Mouse (Mus musculus) bone marrow, adult 2 months (tissue): Measurements from ENCODE around the gene Avp. TPM values are rescaled to one million over a fixed set of nuclear protein-coding genes. Genes with fewer than 3 reads are reported as not detected.
A peak's percentile ranks its signal among the peaks of the same experiment; 100 is the strongest.

Source experiments
- H3K27ac ChIP-seq: fragments of 200-500 bp; 2 replicates; pipeline ENCODE4 v1.5.1; 2012; ENCODE audit warnings: low read depth, mild to moderate bottlenecking, control low read depth, inconsistent platforms, low read length; ENCODE audit not compliant: control insufficient read depth, poor library complexity, insufficient read depth
- H3K4me1 ChIP-seq: fragments of 200-500 bp; 2 replicates; pipeline ENCODE4 v1.6.1; 2011; ENCODE audit warnings: low read length; ENCODE audit not compliant: control insufficient read depth, insufficient read depth
- H3K4me3 ChIP-seq: fragments of 200-500 bp; replicated peaks from 2 replicates; pipeline ENCODE3; 2011; ENCODE audit warnings: mild to moderate bottlenecking, low read depth, low read length, control low read depth; ENCODE audit not compliant: control insufficient read depth
- CTCF ChIP-seq: fragments of 200-500 bp; IDR thresholded peaks from 2 replicates; pipeline ENCODE4 v1.5.1; 2011; ENCODE audit warnings: low read length, control low read depth; ENCODE audit not compliant: control insufficient read depth, insufficient read depth
- POLR2A ChIP-seq: fragments of 200-500 bp; IDR thresholded peaks from 2 replicates; pipeline ENCODE4 v1.6.1; 2011; ENCODE audit warnings: low read depth, mild to moderate bottlenecking, control low read depth, low read length, borderline replicate concordance; ENCODE audit not compliant: control insufficient read depth
- WGBS: fragments of 180-500 bp; shearing (Covaris S2); methylation state at CpG from one replicate; pipeline ENCODE4 v1.1.7; 2018; 5-methylcytosine and 5-hydroxymethylcytosine counted together
- polyA plus RNA-seq: library from polyadenylated mRNA; stranded (reverse); fragments of >200 nt; gene quantifications from 2 replicates; pipeline ENCODE4 v1.2.4, GENCODE M21; 2011; ENCODE audit warnings: low replicate concordance; ENCODE audit not compliant: missing spikeins, insufficient read depth, insufficient read length

Gene Avp
- polyA plus RNA-seq, result not detected in 2 replicates

DNA sequence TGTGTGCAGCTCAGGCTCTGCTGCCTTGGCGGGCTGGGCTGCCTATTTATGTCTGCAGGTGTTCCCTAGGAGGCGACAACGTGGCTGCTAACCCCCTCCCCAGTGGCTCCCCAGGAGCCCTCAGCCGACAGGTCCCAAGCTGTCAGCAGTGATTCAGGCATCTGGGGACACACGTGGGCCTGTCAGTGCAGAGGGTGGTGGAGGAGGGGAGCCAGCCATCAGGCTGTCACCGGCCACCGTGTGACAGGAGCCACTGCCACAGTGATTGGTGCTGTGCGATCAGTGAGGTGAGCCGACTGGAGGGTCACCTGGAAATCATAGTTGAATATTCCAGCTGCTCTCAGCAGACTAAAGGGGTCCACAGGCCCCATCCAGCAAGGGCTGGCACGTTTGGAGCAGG lies at the start of gene Avp:
Gene Avp, minus strand, starts transcription at position 3 of the 400 bp plus-strand sequence.
- WGBS, result 67% methylated on average over 10 of the region's 10 CpGs
- H3K4me1 ChIP-seq, result no peaks in the 10 kb centered on the region
- TF ChIP-seq CTCF (no peak), POLR2A (no peak)
- H3K27ac ChIP-seq, result no peak within 1 kb of the TSS
- H3K4me3 ChIP-seq, result no peak within 1 kb of the TSS

DNA sequence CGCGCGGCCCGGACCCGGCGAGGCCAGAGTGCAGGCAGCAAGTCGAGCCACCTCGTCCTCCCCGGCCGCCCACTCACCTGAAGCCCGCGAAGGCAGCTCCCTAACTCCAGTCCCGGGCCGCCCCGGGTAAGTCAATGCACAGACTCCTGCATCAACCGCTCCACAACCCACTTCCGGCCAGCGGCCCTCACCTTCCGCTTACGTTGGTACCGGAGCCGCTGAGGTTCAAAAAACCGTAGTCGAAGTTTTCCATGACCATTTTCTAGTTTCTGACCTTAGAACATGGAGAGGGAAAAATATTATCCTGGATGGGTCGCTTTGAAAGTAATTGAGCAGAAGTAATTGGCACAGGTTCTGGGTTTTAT lies 47.5 kb upstream of the Avp start, which contains the start of the genes Fastkd5 and Ubox5:
Gene Fastkd5, minus strand, starts transcription at position 189 of the 365 bp plus-strand sequence.
Gene Ubox5, minus strand, starts transcription at position 200 of the 365 bp plus-strand sequence.
- under 1% methylated on average over 25 of the region's 25 CpGs for WGBS
- Histone ChIP-seq H3K4me1 (peaks cover 2% of the 10 kb centered on the region; the same call in 1 of the 2 replicates), H3K27ac (peak within 1 kb of the TSS; percentile 84; the same call in 1 of the 2 replicates), H3K4me3 (peak within 1 kb of the TSS; percentile 93)
- TF ChIP-seq POLR2A (peak; percentile 73; the same call in 1 of the 2 replicates), CTCF (no peak)

DNA sequence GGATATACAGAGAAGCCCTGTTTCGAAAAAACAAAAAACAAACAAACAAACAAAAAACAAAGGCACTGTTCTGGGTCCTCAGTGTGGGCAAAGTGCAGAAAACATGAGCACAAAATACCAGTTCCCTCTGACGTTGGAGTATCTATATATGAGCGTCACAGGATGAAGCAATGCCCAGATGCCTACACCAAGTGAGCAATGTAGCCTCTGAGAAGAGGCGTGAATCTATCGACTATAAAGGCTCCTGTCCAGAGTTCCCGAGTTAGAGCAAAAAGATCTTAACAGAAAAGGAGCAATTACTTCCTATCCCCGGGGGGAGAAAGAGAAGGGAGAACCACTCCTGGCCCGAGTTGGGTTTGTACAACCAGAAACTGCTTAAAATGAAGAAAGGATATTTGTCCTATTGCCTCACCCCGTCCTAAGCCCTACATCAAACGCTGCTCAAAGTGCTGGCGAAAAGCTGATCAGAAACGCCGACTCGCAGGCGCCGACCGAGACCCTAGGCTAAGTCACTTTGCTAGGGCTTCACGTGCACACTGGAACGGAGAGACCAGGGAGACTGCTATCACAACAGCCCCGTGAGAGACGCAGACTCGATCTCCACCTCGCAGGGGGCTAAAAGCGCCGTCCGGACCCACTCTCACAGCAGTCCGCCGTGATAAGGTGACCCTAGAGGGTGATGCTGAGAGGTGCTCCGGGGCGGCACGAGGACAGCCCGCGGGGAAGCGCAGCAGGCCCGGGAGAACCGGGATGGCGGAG lies 46.9 kb upstream of the Avp start:
- WGBS, result 2% methylated on average over 37 of the region's 37 CpGs
- Histone ChIP-seq H3K4me3 (peak overlapping the region; percentile 93), H3K4me1 (no peaks in the 10 kb centered on the region), H3K27ac (peak overlapping the region; percentile 84; the same call in 1 of the 2 replicates)
- TF ChIP-seq CTCF (no peak), POLR2A (no peak)

DNA sequence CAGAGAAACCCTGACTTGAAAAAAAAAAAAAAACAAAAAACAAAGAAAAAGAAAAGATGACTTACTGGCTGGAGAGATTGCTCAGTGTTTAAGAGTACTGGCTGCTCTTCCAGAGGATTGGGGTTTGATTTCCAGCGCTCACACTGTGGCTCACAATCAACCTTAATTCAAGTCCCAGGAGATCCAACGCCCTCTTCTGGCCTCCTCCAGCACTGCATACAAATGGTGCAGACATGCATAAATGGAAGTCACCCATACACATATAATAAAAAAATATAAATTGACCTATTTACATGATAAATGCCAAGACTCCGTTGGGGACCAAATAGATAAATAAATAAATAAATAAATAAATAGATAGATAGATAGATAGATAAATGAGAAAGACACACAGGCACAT lies 46.1 kb upstream of the Avp start:
- no peak overlapping the region for H3K4me3 ChIP-seq
- TF ChIP-seq POLR2A (no peak), CTCF (no peak)
- 77% methylated on average over 3 of the region's 3 CpGs for WGBS
- H3K27ac ChIP-seq, result no peak overlapping the region
- H3K4me1 ChIP-seq, result no peaks in the 10 kb centered on the region

DNA sequence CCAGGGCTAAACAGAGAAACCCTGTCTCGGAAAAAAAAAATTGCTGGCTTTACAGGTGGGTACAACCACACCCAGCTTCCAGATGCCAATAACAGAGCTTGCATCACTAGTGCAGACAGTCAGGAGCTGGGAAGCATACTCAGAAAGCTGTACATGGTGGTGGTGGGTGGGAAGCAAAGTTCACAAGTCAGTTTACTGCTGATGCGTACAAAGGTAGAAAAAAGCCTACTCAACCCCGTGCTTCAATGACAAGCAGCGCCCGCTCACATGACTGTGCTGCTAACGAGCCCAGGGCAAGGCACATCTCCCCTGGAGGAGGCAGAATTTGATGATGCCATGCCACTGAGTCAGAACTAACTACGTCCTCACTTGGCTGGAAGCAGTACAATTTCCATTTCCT lies 36.6 kb upstream of the Avp start:
- H3K4me3 ChIP-seq, result no peak overlapping the region
- H3K4me1 ChIP-seq, result no peaks in the 10 kb centered on the region
- no peak for TF ChIP-seq POLR2A
- no peak for TF ChIP-seq CTCF
- 93% methylated on average over 7 of the region's 7 CpGs for WGBS
- no peak overlapping the region for H3K27ac ChIP-seq

DNA sequence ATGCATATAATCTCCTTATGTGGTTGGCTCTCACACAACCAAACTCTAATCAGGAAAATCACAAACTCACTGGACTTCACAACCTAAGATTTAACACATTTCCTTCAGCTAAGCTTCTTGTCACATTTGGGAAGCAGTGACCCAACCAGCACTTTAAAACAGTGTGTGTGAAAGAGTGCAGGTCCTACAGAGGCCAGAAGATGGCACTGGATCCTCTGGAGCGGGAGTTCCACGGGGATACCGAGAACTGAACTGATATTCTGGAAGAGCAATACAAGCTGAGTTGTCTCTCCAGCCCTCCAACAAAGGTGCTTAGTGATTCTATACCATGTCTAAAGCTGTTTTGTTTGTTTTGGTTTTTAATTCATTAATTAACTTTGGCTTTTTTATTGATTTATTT lies 30.7 kb upstream of the Avp start:
- 81% methylated on average over 3 of the region's 3 CpGs for WGBS
- TF ChIP-seq POLR2A (no peak), CTCF (peak; percentile 39; the same call in 1 of the 2 replicates)
- Histone ChIP-seq H3K4me1 (no peaks in the 10 kb centered on the region; the same call in 1 of the 2 replicates), H3K4me3 (no peak overlapping the region), H3K27ac (no peak overlapping the region)

DNA sequence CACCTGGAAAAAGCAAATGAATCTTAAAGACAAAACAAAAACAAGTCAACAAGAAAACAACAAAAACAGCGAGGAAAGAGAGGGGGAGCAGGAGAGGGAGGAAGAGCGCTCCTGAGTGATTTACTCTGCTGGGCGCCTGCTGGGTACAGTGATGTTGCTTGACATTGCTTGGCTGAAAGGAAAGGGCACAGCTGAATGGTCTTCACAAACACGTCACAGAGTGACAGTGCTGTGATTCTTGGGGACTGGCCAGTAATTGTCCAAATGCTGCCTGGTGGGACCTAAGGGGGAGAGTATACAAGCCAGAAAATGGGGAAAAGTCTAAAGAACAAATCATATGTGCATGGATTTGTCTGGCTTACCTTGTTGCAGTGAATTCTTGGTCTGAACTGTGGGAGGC lies 19.8 kb upstream of the Avp start:
- Histone ChIP-seq H3K4me3 (no peak overlapping the region), H3K27ac (no peak overlapping the region), H3K4me1 (no peaks in the 10 kb centered on the region)
- WGBS, result 87% methylated on average over 4 of the region's 4 CpGs
- TF ChIP-seq CTCF, result no peak
- TF ChIP-seq POLR2A, result no peak

DNA sequence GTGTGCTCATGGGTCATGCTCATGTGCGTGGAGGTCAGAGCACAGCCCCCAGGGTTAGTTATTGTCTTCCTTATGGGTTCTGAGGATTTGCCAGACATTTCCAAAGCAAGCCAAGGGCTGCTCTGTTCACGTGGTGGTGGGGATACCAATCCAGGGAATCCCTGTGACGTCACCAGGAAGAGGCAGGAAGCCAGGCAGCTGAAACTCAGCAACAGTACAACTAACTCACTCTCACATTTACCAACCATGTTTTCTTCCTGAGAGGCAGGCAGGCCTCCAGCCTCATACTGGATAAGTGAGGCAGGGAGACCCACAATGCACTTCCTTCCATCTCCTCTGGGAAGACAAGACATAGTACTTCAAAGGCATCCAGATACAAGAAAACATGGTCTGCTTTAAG lies 16.0 kb upstream of the Avp start:
- 87% methylated on average over 3 of the region's 3 CpGs for WGBS
- no peak for TF ChIP-seq CTCF
- no peak for TF ChIP-seq POLR2A
- no peak overlapping the region for H3K27ac ChIP-seq
- H3K4me3 ChIP-seq, result no peak overlapping the region
- H3K4me1 ChIP-seq, result no peaks in the 10 kb centered on the region

DNA sequence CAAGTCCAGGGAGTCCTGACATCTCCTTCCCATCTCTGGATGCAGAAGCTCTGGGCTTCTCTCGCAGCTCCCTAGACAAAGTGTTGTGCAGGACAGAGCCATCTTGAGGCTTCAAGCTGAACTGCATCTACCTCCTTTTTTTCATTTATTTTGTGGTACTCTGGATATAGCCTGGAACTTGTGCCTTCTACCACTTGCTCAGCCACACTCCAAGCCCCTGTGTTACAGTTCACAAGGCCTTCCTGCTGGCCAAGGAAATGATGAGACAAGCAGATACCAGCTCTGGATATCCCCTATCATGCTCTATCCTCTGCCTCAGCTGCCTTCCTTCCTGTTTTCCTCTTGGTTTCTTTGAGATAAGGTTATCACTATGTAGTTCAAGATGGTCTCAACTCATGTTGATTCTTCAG lies 15.3 kb upstream of the Avp start:
- no peak for TF ChIP-seq POLR2A
- no peak for TF ChIP-seq CTCF
- Histone ChIP-seq H3K4me3 (no peak overlapping the region), H3K4me1 (no peaks in the 10 kb centered on the region), H3K27ac (no peak overlapping the region)
- WGBS, result 29% methylated on average over 1 of the region's 1 CpGs
